Mouse (Mus musculus): ENCODE results near the gene Diexf.
A peak's percentile ranks its signal among the peaks of the same experiment; 100 is the strongest.

Gene Diexf

GRCm38 (mm10) chr1:193129786-193130455, at the start of gene Diexf:
Diexf (minus strand) TSS chr1:193130272.
- DNase-seq = peak; percentile 96 to 97

GRCm38 (mm10) chr1:193174143-193174733, 44.2 kb upstream of the Diexf start:
- no peak for DNase-seq

- no peak for DNase-seq
Measured at GRCm38 (mm10) chr1:193173810-193174129, 43.7 kb upstream of the Diexf start.

GRCm38 (mm10) chr1:193172991-193173809, 43.1 kb upstream of the Diexf start:
- peak; percentile 97 for DNase-seq

DNA sequence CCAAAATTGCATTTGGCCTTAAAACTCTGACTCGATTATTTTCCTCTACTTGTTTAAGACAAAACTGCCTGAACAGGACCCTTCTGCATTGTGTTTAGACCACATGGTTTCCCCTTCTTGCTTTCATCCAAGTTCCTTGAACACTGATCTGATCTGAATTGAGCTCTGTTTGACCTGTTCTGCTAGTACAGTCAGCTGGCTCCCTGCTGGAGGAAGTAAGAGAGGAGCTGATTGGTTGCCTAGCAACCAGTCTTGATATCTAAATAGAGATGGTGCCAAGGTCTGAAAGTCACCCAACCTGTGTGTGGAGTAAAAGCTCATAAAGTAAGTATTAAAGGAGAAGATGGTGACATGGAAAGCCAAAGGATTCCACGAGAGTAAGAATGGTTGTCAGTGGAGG, 39.8 kb upstream of the Diexf start:
- DNase-seq = no peak

DNA sequence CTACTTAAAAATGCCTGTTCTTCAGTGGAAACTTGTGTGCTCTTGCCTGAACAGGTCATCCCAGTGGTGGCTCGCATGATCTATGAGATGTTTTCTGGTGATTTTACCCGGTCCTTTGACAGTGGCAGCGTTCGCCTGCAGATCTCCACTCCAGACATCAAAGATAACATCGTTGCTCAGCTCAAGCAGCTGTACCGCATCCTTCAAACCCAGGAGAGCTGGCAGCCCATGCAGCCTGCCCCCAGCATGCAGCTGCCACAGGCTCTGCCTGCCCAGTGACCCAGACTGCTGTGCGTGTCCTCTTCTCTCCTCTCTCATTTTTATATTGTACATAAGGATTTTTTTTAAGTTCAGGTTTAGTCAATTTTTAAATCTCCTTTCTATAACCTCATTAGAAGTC, 39.2 kb upstream of the Diexf start:
- no peak for DNase-seq

DNA sequence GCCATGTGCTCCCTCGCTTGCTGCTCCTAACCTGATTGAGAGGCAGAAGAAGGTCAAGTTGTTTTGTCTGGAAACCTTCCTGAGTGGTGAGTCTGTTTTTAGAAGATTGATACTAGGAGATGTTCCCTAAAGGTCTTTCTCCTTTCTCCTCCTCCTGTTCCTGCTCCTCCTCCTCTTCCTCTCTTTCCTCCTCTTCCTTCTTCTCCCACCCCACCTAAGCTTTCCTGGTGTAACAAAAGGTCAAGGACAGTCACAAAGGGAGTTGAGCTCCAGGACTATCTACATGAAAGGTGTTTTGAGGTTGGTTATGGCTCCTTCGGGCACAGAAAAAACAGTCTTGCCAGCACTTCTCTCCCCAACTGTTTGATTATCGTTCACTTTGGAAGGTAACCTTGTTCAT, 37.7 kb upstream of the Diexf start, which contains the start of gene A130010J15Rik:
TSS of gene A130010J15Rik (plus strand) at position 301 of the 400 bp plus-strand sequence.
- DNase-seq = no peak

GRCm38 (mm10) chr1:193160317-193161032, 30.4 kb upstream of the Diexf start:
- DNase-seq = peak; percentile 81 to 83

- no peak for DNase-seq
Measured at GRCm38 (mm10) chr1:193159613-193160012, 29.5 kb upstream of the Diexf start.

DNA sequence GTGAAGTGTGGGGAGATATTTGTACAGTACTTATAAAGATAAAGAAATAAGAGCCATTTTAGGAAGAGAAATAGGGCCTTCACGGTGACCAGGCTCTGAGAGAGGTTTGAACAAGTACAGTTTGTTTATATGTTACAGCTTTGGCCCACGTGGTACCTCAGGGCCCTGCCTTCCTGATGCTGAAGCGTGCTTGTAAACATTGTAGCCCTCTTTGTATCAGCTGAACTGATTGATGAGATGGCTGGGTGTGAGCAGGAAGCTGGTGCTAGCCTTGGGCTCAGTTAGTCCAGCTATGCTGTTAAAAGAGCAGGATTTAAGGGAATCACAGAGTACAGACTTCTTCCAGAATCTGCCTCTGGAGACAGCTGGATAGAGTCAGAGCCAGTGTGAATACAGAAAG, 29.1 kb upstream of the Diexf start:
- no peak for DNase-seq

- DNase-seq = no peak
Measured at GRCm38 (mm10) chr1:193157111-193157492, 27.0 kb upstream of the Diexf start.

DNA sequence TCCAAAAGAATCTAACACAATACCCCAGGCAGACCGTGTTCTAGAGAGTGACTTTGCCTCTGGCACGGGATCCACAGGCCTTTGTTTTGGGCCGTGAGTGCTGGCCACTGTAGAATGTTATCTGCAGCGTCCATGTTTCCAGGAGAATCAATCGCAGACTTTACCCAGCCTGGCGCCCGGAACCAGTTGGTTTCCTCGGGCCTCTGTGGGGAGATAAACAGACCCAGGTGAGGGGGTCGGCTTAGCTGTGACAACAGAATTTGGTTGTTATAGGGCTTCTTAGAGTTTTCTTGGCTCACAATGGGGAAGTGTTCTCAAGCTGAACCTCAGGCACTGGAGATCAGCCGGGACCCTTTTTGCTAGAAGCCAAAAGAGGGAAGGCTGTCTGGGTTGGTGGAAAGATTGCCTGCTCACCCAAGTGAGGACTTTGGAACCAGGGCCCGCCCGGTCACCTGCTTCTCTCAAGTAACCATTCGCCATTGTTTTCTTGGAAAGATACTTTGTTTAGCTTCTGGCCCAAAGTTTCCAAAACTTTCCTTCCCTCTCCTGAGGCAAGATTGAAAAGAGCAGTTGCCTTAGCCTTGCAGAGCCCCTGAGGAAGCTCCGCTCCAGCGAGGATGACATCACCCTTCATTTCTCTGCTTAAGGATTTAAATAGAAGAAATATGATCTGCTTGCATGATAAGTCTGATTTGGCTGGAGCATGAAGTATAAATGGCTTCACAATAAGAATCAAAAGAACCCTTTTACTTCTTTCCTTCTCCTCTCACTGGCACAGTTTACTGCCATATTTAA, 26.4 kb upstream of the Diexf start:
- DNase-seq = no peak

- peak; percentile 38 to 62 for DNase-seq
Measured at GRCm38 (mm10) chr1:193153561-193153960, 23.5 kb upstream of the Diexf start.

DNA sequence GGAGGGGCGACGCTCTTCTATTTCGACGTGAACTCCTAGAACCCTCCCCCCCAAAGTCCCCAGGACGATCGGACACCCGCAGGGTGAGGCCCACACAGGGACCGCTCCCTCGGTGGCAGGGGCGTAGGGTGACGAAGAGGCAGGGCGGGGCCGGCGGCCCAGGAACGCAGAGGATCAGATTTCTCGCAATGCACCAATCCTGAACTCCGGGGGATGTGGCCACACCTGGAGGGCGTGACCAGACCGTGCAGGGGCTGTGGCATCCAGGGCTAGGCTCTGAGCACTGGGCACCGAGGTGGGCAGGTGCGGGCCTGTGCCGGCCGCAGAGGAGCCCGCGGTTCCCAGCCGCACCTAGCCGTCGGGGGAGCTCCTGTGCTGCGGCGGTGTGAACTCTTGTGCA, 22.8 kb upstream of the Diexf start, which contains the start of gene Irf6:
TSS of gene Irf6 (plus strand) at position 240 of the 400 bp plus-strand sequence.
- peak; percentile 81 to 88 for DNase-seq

GRCm38 (mm10) chr1:193151134-193151533, 21.1 kb upstream of the Diexf start:
- no peak for DNase-seq

- DNase-seq = no peak
Measured at GRCm38 (mm10) chr1:193149231-193149630, 19.2 kb upstream of the Diexf start.

DNA sequence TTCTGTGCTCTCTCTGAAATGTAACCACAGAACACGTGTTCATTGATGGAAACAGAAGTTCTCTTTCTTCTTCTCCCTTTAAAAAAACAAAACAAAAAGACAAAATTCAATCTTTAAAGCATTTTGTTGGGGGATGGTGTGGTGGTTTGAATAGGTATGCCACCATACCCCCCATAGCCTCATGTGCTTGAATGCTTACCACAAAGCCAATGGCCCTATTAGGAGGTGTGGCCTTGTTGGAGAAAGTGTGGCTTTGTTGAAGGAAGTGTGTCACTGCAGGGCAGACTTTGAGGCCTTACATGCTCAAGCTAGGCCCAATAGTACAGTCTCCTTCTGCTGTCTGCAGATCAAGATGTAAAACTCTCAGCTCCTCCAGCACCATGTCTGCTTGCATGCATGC, 16.3 kb upstream of the Diexf start:
- DNase-seq = no peak

- no peak for DNase-seq
Measured at GRCm38 (mm10) chr1:193145101-193145500, 15.0 kb upstream of the Diexf start.

- DNase-seq = no peak
Measured at GRCm38 (mm10) chr1:193144516-193144915, 14.4 kb upstream of the Diexf start.

DNA sequence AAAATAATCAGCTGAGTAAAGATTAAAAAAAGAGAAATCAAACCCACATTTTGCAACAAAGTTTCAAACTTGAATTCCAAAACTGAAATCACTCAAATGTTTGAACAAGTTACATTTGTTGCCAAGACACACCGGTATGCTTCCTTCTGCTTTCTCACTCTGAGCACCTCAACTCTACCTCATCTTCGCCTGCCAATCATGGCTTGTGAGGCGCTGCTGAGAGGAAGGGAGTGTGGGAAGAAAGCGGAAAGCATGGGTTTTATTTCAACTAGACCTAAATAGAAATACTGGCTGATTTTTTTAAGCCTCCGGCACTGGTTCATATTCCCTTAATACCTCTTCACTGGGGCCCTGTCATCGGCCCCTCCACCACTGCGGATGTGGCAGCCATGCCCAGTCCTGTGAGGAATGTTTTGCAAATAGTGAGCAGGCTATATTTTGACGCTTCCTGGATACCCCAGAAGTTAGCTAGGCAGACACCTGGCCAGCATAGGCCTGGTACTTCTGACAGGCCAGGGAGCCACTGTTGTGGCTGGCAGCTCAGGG, 12.5 kb upstream of the Diexf start:
- no peak for DNase-seq

- no peak for DNase-seq
Measured at GRCm38 (mm10) chr1:193141118-193141517, 11.0 kb upstream of the Diexf start.

GRCm38 (mm10) chr1:193138669-193139068, 8.6 kb upstream of the Diexf start:
- no peak for DNase-seq
